Mouse (Mus musculus): ENCODE measurements around the gene Gng13.

Gene Gng13

GRCm38 (mm10) chr17:25716711-25717637 is at the start of gene Gng13:
TSS of gene Gng13 (plus strand) at chr17:25717171.
- DNase-seq (ENCODE audit: low read depth, low spot score), result no peak

DNA sequence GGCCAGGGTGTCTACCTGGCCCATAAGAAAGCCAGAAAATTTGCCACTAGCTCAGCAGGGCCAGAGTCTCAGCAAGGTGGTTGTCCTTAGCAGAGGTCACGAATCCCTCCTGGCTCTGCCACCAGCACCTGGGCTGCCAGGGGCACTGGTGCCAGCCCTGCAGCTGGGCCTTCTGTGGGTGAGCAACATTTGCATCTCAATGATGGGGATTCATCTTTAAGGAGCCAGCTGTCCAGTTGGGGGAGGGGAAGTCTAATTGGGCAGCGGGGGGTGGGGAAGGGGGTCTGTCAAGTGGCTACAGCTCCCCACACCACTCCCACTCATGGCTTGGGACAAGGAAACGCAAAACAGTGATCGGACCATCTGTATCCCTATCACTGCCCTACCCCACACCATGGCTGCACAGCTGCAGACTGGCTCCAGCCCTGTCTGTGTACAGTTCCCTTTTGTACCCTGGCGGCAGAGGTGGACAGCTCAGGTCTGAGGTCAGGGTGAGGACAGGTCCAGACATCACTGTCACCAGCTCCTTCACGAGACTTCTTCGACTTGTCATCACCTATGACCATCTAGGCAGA is 48.4 kb upstream of the Gng13 start:
- no peak for DNase-seq (ENCODE audit: low read depth, low spot score)

DNA sequence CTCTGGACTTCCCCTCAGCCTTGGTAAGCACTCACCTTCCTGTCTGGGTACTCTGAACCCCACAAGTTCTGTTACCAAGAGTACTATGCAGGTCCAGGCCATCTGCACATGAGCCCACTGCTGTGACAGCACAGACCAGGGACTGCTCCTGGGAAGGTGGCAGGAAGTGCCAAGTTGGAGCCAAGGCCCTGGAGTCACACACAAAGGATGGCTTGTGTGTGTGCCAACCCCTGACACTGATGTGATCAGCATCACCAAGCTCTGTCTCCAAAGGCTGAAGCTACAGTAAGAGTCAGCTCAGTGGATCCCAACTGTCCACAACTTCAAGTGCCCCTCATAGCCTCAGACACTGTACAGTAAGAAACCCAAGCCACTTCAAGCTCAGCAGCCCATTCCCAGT is 44.0 kb upstream of the Gng13 start:
- no peak for DNase-seq (ENCODE audit: low read depth, low spot score)

- DNase-seq (ENCODE audit: low read depth, low spot score), result no peak
Observed at GRCm38 (mm10) chr17:25677969-25678368, 39.0 kb upstream of the Gng13 start.

GRCm38 (mm10) chr17:25679818-25680217 is 37.2 kb upstream of the Gng13 start:
- no peak for DNase-seq (ENCODE audit: low read depth, low spot score)

DNA sequence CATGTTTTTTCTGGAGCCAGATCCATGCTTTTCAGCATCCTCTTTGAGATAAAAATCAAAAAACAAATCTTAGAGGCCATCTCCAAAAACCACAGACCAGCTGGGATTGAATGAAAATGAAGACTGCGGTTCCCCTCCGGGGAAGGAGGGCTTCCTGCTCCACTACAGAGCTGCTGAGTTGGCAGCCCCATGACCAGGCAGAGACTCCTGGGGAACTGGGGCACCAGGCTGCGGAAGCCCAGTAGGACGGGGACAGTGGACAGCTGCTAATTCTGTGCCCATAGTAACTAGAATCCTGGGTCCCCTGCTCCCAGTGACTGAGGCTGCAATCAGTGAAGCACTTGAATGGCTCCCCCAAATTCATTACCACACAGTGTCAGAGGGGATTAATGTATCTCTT is 35.3 kb upstream of the Gng13 start:
- DNase-seq (ENCODE audit: low read depth, low spot score), result no peak

GRCm38 (mm10) chr17:25686323-25686722 is 30.6 kb upstream of the Gng13 start:
- no peak for DNase-seq (ENCODE audit: low read depth, low spot score)

DNA sequence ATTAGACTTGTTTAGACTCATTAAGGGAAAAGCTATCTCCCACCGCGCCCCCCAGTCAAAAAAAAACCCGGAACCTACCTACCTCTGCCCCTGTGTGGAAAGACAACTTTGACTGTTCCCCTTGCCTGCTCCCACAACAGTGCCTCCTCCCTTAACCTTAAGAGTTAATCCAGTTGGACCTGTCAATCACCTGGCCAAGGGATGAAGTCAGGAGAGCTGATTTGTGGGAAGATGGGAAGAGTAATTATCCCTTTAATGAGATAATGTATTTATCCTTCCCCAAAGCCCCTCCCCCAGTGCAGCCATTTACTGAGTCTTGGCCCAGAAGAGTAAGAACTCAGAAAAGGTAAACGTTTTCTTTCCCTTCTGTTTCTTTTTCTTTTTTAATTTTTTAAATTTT is 28.0 kb upstream of the Gng13 start:
- no peak for DNase-seq (ENCODE audit: low read depth, low spot score)

- DNase-seq (ENCODE audit: low read depth, low spot score), result no peak
Observed at GRCm38 (mm10) chr17:25696263-25696662, 20.7 kb upstream of the Gng13 start.

DNA sequence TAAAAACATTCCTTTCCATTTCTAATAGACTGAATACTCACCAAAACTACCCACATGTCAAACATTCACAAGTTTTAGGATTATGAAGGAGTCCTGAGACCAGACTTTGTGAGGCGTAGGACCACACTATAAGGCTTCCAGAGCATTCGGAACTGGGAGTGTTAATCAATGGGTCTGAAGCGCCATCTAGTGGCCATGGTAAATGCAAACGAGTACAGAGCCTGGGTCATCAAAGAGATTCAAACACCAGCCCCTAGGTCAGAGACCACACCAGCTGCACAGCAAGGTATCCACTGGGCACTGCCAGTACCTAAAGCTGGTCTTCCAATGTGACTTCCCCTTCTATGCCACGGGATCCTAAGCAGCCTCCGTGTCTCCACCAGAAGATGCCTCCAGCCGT is 18.5 kb upstream of the Gng13 start:
- DNase-seq (ENCODE audit: low read depth, low spot score), result peak; percentile 59

- no peak for DNase-seq (ENCODE audit: low read depth, low spot score)
Observed at GRCm38 (mm10) chr17:25700863-25701496, 16.0 kb upstream of the Gng13 start.

DNA sequence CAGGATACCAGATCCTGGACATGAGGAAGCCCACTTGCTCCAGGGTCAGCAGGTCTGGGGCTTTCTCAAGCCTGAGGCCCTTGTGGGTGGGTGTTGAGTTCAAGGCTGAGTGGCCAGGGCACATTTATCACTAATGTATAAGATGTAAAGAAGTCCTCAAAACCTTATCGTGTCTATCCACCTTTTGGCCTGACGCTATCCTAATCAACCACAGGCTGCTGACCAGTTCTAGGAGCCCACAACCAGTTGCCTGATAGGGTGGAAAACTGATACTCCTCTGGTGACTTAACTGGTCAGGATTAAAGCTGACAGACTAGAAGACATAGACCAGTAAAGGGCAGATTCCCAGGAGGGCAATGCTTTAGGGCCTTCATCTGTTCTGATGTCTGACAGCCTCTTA is 7.0 kb upstream of the Gng13 start:
- no peak for DNase-seq (ENCODE audit: low read depth, low spot score)

DNA sequence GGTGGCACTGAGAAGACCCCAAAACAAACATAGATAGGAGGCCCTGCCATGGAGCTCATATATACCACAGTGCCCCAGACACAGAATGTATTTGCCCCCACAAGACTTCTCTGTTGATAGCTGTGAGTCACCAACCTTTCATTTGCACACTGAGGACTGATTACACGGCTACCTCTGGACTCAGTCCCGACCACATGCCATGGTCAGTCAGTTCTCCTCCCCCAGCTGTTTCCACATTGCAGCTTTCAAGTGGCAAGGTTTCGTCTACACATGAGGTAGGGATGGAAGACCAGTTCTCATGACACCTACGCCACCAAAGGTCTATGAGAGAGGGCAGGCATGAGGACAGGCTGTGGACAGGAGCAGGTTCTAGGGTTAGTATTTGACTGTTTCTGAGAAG is 5.8 kb upstream of the Gng13 start:
- DNase-seq (ENCODE audit: low read depth, low spot score), result no peak

DNA sequence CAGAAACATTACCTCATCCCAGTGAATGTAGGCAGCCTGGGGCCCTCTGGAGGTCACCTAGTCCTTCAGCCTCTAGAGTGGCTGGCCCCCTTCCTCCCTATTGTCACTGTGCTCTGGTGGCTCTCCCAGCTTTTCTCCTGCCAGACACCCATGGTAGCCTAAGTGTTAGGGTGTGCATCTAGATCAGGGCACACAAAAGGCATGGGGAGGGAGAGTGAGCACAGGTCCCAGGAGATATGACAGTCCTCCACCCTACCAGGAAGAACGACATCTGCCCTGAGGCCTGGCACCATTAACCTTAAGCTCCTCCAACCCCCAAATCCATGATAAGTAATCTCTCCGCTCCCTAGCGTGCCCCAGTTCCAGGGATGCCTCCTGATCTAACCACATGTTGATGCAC is 1.3 kb upstream of the Gng13 start:
- DNase-seq (ENCODE audit: low read depth, low spot score), result no peak

- DNase-seq (ENCODE audit: low read depth, low spot score), result no peak
Observed at GRCm38 (mm10) chr17:25716130-25716529, 841 bp upstream of the Gng13 start.

- DNase-seq (ENCODE audit: low read depth, low spot score), result no peak
Observed at GRCm38 (mm10) chr17:25717691-25718090, 720 bp downstream of the Gng13 start.

DNA sequence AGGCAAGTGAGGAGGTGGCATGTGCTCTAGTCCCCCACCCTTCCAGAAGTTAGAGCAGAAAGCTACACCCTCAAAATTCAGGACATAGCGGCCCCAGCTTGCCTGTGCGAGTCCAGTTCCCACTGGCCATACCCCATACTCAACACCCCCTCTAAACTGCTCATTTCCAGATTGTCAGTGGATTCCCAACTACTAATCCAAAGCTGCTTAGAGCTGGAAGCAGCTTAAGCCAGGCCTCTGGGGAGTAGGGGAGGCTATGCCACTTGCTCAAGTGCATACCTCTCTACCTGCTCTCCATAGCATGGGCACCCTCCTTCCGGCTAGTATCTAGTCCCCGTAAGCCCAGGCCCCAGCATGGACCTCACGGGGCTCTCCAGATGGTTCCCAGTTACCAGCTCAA is 4.5 kb downstream of the Gng13 start:
- no peak for DNase-seq (ENCODE audit: low read depth, low spot score)

- DNase-seq (ENCODE audit: low read depth, low spot score), result no peak
Observed at GRCm38 (mm10) chr17:25723470-25723869, 6.5 kb downstream of the Gng13 start.

GRCm38 (mm10) chr17:25723919-25724318 is 6.9 kb downstream of the Gng13 start:
- DNase-seq (ENCODE audit: low read depth, low spot score), result no peak

- DNase-seq (ENCODE audit: low read depth, low spot score), result no peak
Observed at GRCm38 (mm10) chr17:25725264-25725663, 8.3 kb downstream of the Gng13 start.

DNA sequence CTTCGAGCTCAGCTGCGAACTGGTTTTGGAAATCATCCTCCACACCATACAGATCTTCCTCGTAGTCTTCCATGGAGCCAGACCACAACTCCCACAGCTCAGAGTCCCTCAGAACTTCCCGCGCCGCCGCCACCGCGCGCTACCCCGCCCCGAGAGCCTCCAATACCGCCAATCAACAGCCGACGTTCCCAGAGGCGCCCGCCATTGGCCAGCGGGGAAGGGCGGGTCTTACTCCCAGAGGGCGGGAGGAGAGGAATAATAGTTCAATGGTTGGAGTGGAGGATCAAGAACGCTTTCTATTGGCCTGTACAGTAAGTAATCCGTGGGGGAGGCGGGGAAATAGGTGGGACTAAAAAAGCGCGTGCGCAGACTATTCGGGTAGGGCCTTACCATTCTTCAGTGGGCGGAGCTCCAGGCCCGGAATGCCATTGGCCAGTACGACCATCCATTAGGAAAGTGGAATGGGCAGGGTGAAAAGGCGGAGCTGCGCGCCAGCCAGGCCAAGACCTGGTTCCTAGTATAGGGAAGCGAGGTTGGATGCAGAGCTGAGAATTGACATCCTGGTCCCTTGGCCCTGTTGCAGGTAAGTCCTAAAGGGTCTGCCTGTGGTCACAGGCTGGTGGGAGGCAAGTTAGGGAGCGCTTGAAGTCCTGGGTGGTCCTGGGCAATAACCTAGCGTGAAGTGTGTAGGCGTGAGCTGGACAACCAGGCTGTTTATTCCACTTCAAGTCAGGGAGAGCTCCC is 10.5 kb downstream of the Gng13 start, which contains the start of the genes Chtf18 and Rpusd1:
Chtf18 (minus strand) TSS at position 155 of the 744 bp plus-strand sequence.
Rpusd1 (plus strand) TSS at position 406 of the 744 bp plus-strand sequence.
- peak; percentile 99 for DNase-seq (ENCODE audit: low read depth, low spot score)

DNA sequence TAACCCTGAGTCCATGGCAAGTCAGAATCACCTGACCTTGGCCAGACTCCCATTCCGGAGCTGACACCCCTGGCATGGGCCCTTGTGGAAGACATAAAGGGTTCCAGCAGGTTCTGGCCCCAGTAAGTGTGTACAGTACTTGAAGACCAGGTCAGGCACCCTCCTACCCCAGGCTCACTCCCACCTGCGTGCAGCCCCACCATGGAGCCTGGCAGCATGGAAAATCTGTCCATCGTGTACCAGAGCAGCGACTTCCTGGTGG is 11.0 kb downstream of the Gng13 start:
- no peak for DNase-seq (ENCODE audit: low read depth, low spot score)

Data from CD4-positive helper T cell, adult 2 months (primary cell).